ENCODE assay signal across 15 mouse cellular contexts in genomic region chr1:40765521-40765920, GRCm38 (mm10). TPM values are rescaled to one million over a fixed set of nuclear protein-coding genes. Genes with fewer than 3 reads are reported as not detected.
"Had no signal": no experiment of that assay in that cellular context is flagged by ENCODE, and none has a peak within 500 bp of the region (broad histone marks: within the 10 kb centered on the region; RNA-seq: fewer than 3 reads in every experiment).

No protein-coding gene starts in this region.

- DNase-seq: kidney, adult 9 months; kidney, postnatal 4 days; left cerebral cortex, postnatal 4 days; lung, embryonic 14.5 days; lung, postnatal 10 days; right cerebral cortex, adult 18-20 months; right cerebral cortex, postnatal 25 days; spleen, adult 18-20 months; thymus, adult 18-20 months; thymus, postnatal 14 days had no signal

- ATAC-seq: midbrain, embryonic 15.5 days had no signal

RNA-seq across cellular contexts. Expression of gene Tmem182, which starts 39.9 kb away (rescaled TPM):
- polyA plus RNA-seq: liver, adult 2 months; macrophage; midbrain, embryonic 11.5 days; stomach, embryonic 14.5 days had no signal
